Mouse (Mus musculus) kidney, adult 2 months (tissue): ENCODE measurements around the gene Gas2l3.

Experiments used
- CTCF ChIP-seq: fragments of 200-500 bp; conservative IDR thresholded peaks from 2 replicates; pipeline ENCODE4 v1.5.1; 2011; ENCODE audit warnings: low read depth, mild to moderate bottlenecking, control low read depth, low read length, moderate library complexity, mixed read lengths; ENCODE audit not compliant: insufficient read depth, insufficient read length
- POLR2A ChIP-seq: fragments of 200-500 bp; IDR thresholded peaks from one replicate; pipeline ENCODE4 v1.6.1; 2011; ENCODE audit warnings: low read depth, low read length, control low read depth

GRCm38 (mm10) chr10:89404936-89405335 is 38.8 kb downstream of the Gas2l3 start:
- TF ChIP-seq CTCF (no peak), POLR2A (no peak)
